Mouse (Mus musculus): Measurements from ENCODE around the gene Dock9.

The Dock9 gene

GRCm38 (mm10) chr14:121508929-121509328 lies 288.7 kb downstream of the Dock9 start:
- DNase-seq (ENCODE audit: low spot score), result no peak

GRCm38 (mm10) chr14:121506336-121506735 lies 291.3 kb downstream of the Dock9 start:
- DNase-seq (ENCODE audit: low spot score), result no peak

GRCm38 (mm10) chr14:121505485-121505860 lies 292.2 kb downstream of the Dock9 start:
- no peak for DNase-seq (ENCODE audit: low spot score)

GRCm38 (mm10) chr14:121504781-121505484 lies 292.7 kb downstream of the Dock9 start, which contains the start of gene Slc15a1:
TSS of gene Slc15a1 (minus strand) at chr14:121505252.
- DNase-seq (ENCODE audit: low spot score), result no peak

- DNase-seq (ENCODE audit: low spot score), result no peak
Observed at GRCm38 (mm10) chr14:121500577-121500976, 297.1 kb downstream of the Dock9 start.

- no peak for DNase-seq (ENCODE audit: low spot score)
Observed at GRCm38 (mm10) chr14:121499769-121500168, 297.9 kb downstream of the Dock9 start.

- no peak for DNase-seq (ENCODE audit: low spot score)
Observed at GRCm38 (mm10) chr14:121497800-121498199, 299.8 kb downstream of the Dock9 start.

GRCm38 (mm10) chr14:121495741-121496140 lies 301.9 kb downstream of the Dock9 start:
- no peak for DNase-seq (ENCODE audit: low spot score)

GRCm38 (mm10) chr14:121495120-121495519 lies 302.5 kb downstream of the Dock9 start:
- no peak for DNase-seq (ENCODE audit: low spot score)

- DNase-seq (ENCODE audit: low spot score), result no peak
Observed at GRCm38 (mm10) chr14:121494238-121494637, 303.4 kb downstream of the Dock9 start.

GRCm38 (mm10) chr14:121493712-121494111 lies 303.9 kb downstream of the Dock9 start:
- DNase-seq (ENCODE audit: low spot score), result no peak

GRCm38 (mm10) chr14:121492328-121492727 lies 305.3 kb downstream of the Dock9 start:
- DNase-seq (ENCODE audit: low spot score), result no peak

Data from urinary bladder, postnatal 10 days (tissue).